27 mouse cellular contexts compared by ENCODE assay signal in the genomic region with DNA sequence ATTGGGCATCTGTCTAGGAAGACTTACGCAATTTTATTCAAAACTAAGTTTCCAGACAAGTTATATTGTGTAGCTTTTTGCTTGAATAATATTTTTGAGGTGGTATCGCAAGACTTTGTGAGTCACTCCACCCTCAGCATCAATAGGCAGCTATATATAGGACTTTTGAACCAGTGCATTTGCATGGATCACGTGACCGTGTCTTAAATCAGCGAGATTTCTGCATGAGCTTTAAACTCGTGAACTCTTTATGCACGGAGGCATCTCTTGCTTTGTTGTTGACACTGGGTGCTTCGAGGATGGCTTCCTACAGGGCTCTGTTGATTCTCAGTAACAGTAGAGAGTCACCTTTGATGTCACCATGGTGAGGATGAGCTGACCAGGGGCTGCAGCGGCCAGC.
A peak's percentile ranks its signal among the peaks of the same experiment; 100 is the strongest.
DNase-seq lines count a peak whose midpoint lies in the region; ATAC-seq and TF ChIP-seq lines count a peak whose summit lies in the region.
"Had no signal": no experiment of that assay in that cellular context is flagged by ENCODE, and none has a peak within 500 bp of the region (broad histone marks: within the 10 kb centered on the region; RNA-seq: fewer than 3 reads in every experiment).

No protein-coding gene starts in this region.

- H3K4me1 ChIP-seq in hindbrain, embryonic 16.5 days (ENCODE audit: control insufficient read depth, insufficient read depth, low read depth, low read length): no peaks in the 10 kb centered on the region; the same call in 1 of the 2 replicates
- H3K4me1 ChIP-seq in hindbrain, embryonic 10.5 days (replicated peaks): peaks cover 13% of the 10 kb centered on the region
- H3K4me1 ChIP-seq: embryonic facial prominence, embryonic 13.5 days had no signal

- no peak for TF ChIP-seq CTCF in C2C12 (IDR thresholded peaks at IDR 0.05; ENCODE audit: control insufficient read depth, insufficient read depth, insufficient read length)

- H3K36me3 ChIP-seq in hindbrain, embryonic 16.5 days (ENCODE audit: control insufficient read depth, insufficient read depth, low read length): no peaks in the 10 kb centered on the region
- no peaks in the 10 kb centered on the region for H3K36me3 ChIP-seq in hindbrain, embryonic 10.5 days
- H3K36me3 ChIP-seq in C2C12 (ENCODE audit: control insufficient read depth, insufficient read depth): no peaks in the 10 kb centered on the region
- H3K36me3 ChIP-seq: embryonic facial prominence, embryonic 10.5 days; embryonic facial prominence, embryonic 13.5 days; forebrain, embryonic 12.5 days; forebrain, embryonic 15.5 days; heart, embryonic 13.5 days; hindbrain, embryonic 12.5 days; hindbrain, embryonic 15.5 days had no signal

- no peak for ATAC-seq in hindbrain, embryonic 16.5 days
- ATAC-seq: CD4-positive, CD25-positive, alpha-beta regulatory T cell, adult 4 months; forebrain, embryonic 15.5 days had no signal

- no peak overlapping the region for H3K27ac ChIP-seq in hindbrain, embryonic 16.5 days (ENCODE audit: low read depth, low read length)
- no peak overlapping the region for H3K27ac ChIP-seq in hindbrain, embryonic 10.5 days
- H3K27ac ChIP-seq: embryonic facial prominence, embryonic 10.5 days; embryonic facial prominence, embryonic 13.5 days; forebrain, embryonic 12.5 days; forebrain, embryonic 15.5 days; heart, embryonic 13.5 days; hindbrain, embryonic 12.5 days; hindbrain, embryonic 15.5 days had no signal

- 83% methylated on average over 9 of the region's 9 CpGs for WGBS in hindbrain, embryonic 16.5 days
- WGBS in hindbrain, embryonic 10.5 days: 81% methylated on average over 9 of the region's 9 CpGs

- intact Hi-C loops in left cerebral cortex, postnatal 36 days (cut with DNase I): loop anchor here (5.0 kb wide), 1 partner anchor 756 kb away; no protein-coding TSS in a partner anchor

- H3K4me2 ChIP-seq in hindbrain, embryonic 16.5 days (ENCODE audit: low read length): no peak overlapping the region
- H3K4me2 ChIP-seq: embryonic facial prominence, embryonic 13.5 days; forebrain, embryonic 12.5 days; forebrain, embryonic 15.5 days; heart, embryonic 13.5 days; hindbrain, embryonic 12.5 days; hindbrain, embryonic 15.5 days had no signal

- H3K9ac ChIP-seq in hindbrain, embryonic 16.5 days (ENCODE audit: low read depth, low read length): 0 out of 2 replicates have a peak overlapping the region, but pooled peaks have one; percentile 5
- H3K9ac ChIP-seq: embryonic facial prominence, embryonic 13.5 days; forebrain, embryonic 12.5 days; forebrain, embryonic 15.5 days; heart, embryonic 13.5 days; hindbrain, embryonic 12.5 days; hindbrain, embryonic 15.5 days had no signal

- H3K9me3 ChIP-seq in hindbrain, embryonic 16.5 days (ENCODE audit: control insufficient read depth, low read length): no peaks in the 10 kb centered on the region
- no peaks in the 10 kb centered on the region for H3K9me3 ChIP-seq in hindbrain, embryonic 10.5 days
- H3K9me3 ChIP-seq: embryonic facial prominence, embryonic 10.5 days; forebrain, embryonic 12.5 days; forebrain, embryonic 15.5 days; heart, embryonic 13.5 days; hindbrain, embryonic 12.5 days; hindbrain, embryonic 15.5 days had no signal

- DNase-seq in hindbrain, embryonic 10.5 days (ENCODE audit: low spot score): no peak
- DNase-seq in brain, adult 2 months (ENCODE audit: low read depth, low spot score): peak; percentile 56
- no peak for DNase-seq in left cerebral cortex, postnatal 36 days (ENCODE audit: low spot score in 2 of 2)
- DNase-seq in cerebellum, postnatal 14 days: no peak
- DNase-seq: adrenal gland, postnatal 10 days; adrenal gland, postnatal 36 days; B cell, adult 2 months; cerebellum, adult 11 months; cerebellum, adult 2 months; cerebellum, adult 9-11 months; cerebellum, postnatal 36 days; embryo, embryonic 11 days; gastrocnemius, postnatal 25 days; heart, postnatal 14 days; heart, postnatal 4 days; kidney, adult 18-20 months had no signal

- no peaks in the 10 kb centered on the region for H3K79me2 ChIP-seq in C2C12 (ENCODE audit: control insufficient read depth, insufficient read depth)

- no peaks in the 10 kb centered on the region for H3K79me3 ChIP-seq in C2C12 (ENCODE audit: low read depth)

- H3K27me3 ChIP-seq in hindbrain, embryonic 16.5 days (replicated peaks; ENCODE audit: control insufficient read depth, insufficient read depth, low read length): no peaks in the 10 kb centered on the region
- no peaks in the 10 kb centered on the region for H3K27me3 ChIP-seq in hindbrain, embryonic 10.5 days (ENCODE audit: insufficient read depth, poor library complexity, severe bottlenecking)
- H3K27me3 ChIP-seq in C2C12 (ENCODE audit: control insufficient read depth, insufficient read depth, insufficient read length): peaks cover 11% of the 10 kb centered on the region
- H3K27me3 ChIP-seq: forebrain, embryonic 12.5 days; forebrain, embryonic 15.5 days; heart, embryonic 13.5 days; hindbrain, embryonic 12.5 days; hindbrain, embryonic 15.5 days had no signal

- H3K4me3 ChIP-seq in hindbrain, embryonic 16.5 days (ENCODE audit: low read length): no peak overlapping the region
- H3K4me3 ChIP-seq in hindbrain, embryonic 10.5 days: no peak overlapping the region
- no peak overlapping the region for H3K4me3 ChIP-seq in C2C12 (ENCODE audit: insufficient read depth, poor library complexity, severe bottlenecking)
- H3K4me3 ChIP-seq: embryonic facial prominence, embryonic 10.5 days; embryonic facial prominence, embryonic 13.5 days; erythroblast, embryonic 14.5 days; forebrain, embryonic 12.5 days; forebrain, embryonic 15.5 days; heart, embryonic 13.5 days; hindbrain, embryonic 12.5 days; hindbrain, embryonic 15.5 days had no signal

- no peak overlapping the region for H3ac ChIP-seq in C2C12 (ENCODE audit: control insufficient read depth, insufficient read length, low read depth)

TF ChIP-seq in C2C12, 6 proteins besides CTCF, POLR2A, EP300 and RAD21:
- no peak for TF ChIP-seq FOSL1 (IDR thresholded peaks at IDR 0.05; ENCODE audit: insufficient read depth, low read length, poor library complexity, severe bottlenecking)
- no peak for TF ChIP-seq MYOD1 (IDR thresholded peaks at IDR 0.05; ENCODE audit: control insufficient read depth, insufficient read length, low read depth)
- TF ChIP-seq USF1 (IDR thresholded peaks at IDR 0.05; ENCODE audit: low read depth): peak; percentile 76
- TF ChIP-seq MYOG (IDR thresholded peaks at IDR 0.05; ENCODE audit: control insufficient read depth, extremely low read depth, insufficient read length): no peak
TF ChIP-seq in C2C12: peak in this region for 1.
